Mouse (Mus musculus) small intestine, adult 2 months (tissue): Measurements from ENCODE around the gene Dnajb8.

Experiments
- CTCF ChIP-seq: fragments of 200-500 bp; IDR thresholded peaks from 2 replicates; pipeline ENCODE4 v1.5.1; 2012; ENCODE audit warnings: low read depth, mild to moderate bottlenecking, control low read depth, inconsistent platforms, low read length, moderate library complexity, mixed read lengths; ENCODE audit not compliant: insufficient replicate concordance, insufficient read length; ENCODE audit errors: extremely low read depth
- POLR2A ChIP-seq: fragments of 200-500 bp; IDR thresholded peaks from 2 replicates; pipeline ENCODE4 v1.6.1; 2012; ENCODE audit warnings: low read depth, mild to moderate bottlenecking, control low read depth, inconsistent platforms, low read length, moderate library complexity

GRCm38 (mm10) chr6:88208321-88208720, 13.7 kb upstream of the Dnajb8 start:
- TF ChIP-seq CTCF (no peak), POLR2A (no peak)
